Mouse (Mus musculus) urinary bladder, postnatal 4 days (tissue): ENCODE measurements around the gene 1700016K19Rik.

ENCODE experiments used
- DNase-seq, 2 experiments: peaks; one replicate each; pipeline ENCODE4 v3.0.0; 2021 to 2022; ENCODE audit warnings: low spot score in 2 of 2

The 1700016K19Rik gene

GRCm38 (mm10) chr11:75999440-76000155 lies at the start of gene 1700016K19Rik:
1700016K19Rik (plus strand) TSS chr11:75999912.
- peak; percentile 71 to 81 for DNase-seq

GRCm38 (mm10) chr11:75950459-75950858 lies 49.3 kb upstream of the 1700016K19Rik start:
- no peak for DNase-seq

- no peak for DNase-seq
Measured at GRCm38 (mm10) chr11:75951895-75952294, 47.8 kb upstream of the 1700016K19Rik start.

DNA sequence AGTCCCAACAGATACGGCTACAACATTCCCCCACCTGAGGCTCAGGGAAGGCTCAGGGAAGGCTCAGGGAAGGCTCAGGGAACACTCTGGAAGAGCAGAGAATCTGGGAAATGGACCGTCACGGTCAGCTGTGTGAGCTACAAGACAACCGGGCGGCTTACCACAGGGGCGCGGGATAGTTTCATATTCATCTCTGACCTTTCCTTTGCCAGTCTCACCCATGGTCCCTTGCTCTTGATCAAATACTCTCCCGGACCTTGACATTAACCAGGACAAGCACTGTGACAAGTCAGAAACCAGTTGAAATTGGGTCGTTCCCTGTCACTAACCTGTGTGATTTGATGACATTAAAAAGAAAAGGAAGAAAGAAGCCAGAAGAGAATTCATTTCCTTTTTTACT lies 44.8 kb upstream of the 1700016K19Rik start:
- no peak for DNase-seq

DNA sequence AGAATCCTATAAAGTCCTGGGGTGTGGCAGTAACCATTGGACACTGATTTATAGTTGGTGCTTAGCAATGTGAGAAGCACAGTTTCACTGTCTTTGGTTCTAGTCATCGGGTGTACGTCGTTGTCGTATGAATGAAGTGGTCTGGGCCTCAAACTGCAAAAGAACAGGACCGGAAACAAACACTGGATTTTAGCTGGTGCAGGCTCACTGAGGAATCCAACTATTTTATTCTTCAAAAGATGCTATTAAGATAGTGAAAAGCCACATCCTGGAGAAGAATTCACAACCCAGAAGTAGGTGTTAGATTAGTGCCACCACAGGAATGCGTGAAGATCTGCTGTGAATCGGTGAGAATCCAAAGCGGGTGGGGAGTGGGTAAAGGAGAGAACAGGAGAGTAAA lies 43.1 kb upstream of the 1700016K19Rik start:
- DNase-seq = no peak

DNA sequence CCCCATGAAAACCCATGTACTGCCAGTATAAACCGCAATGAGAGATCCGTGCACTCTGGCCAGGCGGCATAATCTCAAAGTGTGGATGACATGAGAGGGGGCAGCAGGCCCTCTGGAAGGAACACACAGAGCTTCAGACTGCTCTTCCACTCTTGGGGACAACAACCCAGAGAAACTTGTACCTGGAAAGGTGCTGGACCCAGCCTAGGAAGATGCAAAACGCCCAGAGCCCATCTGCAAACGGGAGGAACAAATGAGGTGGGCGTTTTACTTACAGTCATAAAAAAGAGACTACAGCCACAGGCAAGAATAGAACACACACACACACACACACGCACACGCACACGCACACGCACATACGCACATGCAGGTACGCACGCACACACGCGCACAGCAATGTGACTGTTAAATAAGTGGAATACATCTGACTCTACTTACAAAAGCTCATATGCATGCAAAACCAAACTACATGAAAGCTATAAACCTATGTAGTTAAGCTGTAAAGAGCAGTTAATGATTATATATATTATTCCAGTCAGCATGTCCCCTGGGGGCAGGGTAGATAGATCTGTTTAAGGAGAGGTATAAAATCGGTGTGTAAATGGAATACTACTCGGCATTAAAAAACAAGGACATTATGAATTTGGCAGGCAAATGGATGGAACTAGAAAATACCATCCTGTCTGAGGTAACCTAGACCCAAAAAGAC lies 42.4 kb upstream of the 1700016K19Rik start:
- DNase-seq = no peak

GRCm38 (mm10) chr11:75961782-75962181 lies 37.9 kb upstream of the 1700016K19Rik start:
- no peak for DNase-seq

GRCm38 (mm10) chr11:75963730-75964475 lies 35.8 kb upstream of the 1700016K19Rik start:
- DNase-seq = no peak

- no peak for DNase-seq
Measured at GRCm38 (mm10) chr11:75964476-75964730, 35.3 kb upstream of the 1700016K19Rik start.

GRCm38 (mm10) chr11:75965674-75966400 lies 33.9 kb upstream of the 1700016K19Rik start:
- DNase-seq = no peak

DNA sequence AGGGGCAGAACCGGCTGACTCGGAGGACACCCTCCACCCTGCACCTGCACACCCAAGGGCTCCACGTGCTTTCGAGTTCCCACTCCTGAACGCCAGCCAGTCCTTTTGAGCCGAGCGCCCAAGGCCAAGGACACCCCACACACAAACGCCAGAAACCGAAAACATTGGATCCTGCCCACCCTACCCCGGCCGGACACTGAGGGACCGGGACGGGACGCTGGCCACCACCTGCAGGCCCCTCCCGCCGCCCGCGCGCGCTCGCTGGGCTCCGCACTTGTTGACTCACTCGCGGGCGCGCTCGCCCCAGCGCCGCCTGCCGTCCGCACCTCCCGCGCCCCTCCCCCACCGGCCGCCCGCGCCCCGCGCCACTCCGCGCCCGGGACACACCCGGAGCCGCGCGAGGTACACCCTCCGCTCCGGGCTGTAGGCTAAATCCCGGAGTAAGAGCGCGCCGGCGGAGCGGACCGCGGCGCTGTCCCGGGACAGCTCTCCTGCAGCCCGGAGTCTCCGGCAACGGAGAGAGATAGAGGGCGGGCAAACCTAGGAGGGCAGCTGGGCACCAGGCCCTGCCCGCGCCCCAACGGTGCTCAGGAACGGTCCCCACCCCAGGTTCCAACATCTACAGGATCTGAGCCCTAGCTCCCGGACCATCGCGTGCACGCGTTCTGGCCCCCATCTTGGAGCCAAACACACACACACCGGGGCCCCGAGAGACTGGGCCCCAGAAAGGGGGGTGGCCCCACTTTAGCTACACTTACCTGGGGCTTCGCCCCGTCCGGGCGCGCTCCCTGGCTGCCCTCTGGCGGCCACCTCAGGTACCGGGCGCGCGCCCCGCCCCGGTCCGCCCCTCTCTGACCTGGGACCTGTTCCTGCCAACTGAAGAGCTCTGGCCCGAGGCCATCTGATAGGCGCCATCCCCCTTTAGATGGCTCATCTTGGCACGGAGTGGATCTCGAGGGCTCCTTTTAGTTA lies 33.0 kb upstream of the 1700016K19Rik start:
- peak; percentile 73 to 80 for DNase-seq

DNA sequence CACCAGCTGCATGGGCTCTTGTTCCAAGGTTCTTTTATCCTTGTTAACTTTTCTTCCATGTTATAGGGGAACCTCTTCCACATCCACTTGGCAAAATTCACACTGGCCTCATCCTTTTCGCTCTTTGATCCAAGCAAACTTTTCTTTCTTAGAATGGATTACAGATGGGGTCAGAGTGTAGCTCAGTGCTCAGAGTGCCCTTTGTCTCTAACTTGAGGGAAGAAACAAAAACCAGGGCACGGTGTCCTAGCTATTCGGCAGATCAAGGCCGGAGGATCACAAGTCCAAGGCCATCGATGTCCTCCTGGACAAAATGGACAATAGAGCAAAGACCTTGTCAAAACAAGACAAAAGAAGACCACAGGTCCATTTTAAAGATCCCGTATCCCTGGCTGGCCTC lies 31.0 kb upstream of the 1700016K19Rik start:
- no peak for DNase-seq

DNA sequence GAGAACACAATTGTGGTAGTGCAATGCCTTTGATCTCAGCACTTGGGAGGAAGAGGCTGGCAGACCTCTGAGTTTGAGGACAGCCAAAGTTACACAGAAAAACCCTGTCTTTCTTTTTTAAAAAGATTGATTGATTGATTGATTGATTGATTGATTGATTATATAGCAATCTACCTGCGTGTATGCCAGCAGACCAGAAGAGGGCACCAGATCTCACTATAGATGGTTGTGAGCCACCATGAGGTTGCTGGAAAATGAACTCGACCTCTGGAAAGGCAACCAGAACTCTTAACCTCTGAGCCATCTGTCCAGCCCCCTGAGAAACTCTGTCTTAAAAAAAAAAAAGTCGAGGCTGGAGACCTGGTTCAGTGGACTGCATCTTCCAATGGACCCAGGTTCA lies 29.1 kb upstream of the 1700016K19Rik start:
- DNase-seq = no peak

DNA sequence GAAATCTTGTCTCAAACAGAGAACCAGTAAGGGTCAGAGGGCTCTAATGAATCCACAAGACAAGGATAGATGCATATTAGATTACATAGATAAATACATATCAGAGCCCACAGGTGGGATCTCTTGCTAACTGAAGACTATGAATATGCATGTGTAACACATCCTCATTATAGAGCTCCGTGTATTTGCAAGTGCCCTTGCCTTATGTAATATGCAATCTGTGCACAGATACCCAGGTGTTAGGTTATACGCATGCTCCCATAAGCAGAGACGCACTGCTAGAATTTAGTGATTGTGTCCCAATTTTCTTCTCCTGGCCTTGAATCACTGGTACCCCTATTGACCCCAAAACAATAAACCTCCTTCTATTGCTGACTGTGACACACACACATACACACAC lies 27.5 kb upstream of the 1700016K19Rik start:
- DNase-seq = no peak

- no peak for DNase-seq
Measured at GRCm38 (mm10) chr11:75972916-75973567, 26.7 kb upstream of the 1700016K19Rik start.

- DNase-seq = no peak
Measured at GRCm38 (mm10) chr11:75973988-75974387, 25.7 kb upstream of the 1700016K19Rik start.

DNA sequence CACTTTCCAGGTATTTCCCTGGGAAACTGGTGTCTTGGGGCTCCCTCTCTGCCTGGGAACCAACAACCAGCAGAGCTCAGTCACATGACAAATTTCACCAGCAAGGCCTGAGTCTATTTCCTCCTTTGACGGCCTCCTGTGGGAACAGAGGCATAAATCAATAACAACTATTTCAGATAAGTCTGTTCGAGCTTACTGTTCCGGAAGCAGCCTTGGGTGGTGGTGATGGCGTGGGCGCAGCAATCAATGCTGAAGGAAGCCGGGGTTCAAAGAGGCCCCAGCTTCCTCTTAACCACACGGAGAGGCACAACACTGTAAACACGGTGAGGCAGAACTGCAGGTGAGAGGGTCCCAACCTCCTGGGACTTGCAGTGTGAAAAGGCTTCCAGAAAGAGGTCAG lies 23.0 kb upstream of the 1700016K19Rik start:
- no peak for DNase-seq

GRCm38 (mm10) chr11:75978051-75978450 lies 21.7 kb upstream of the 1700016K19Rik start:
- no peak for DNase-seq

- no peak for DNase-seq
Measured at GRCm38 (mm10) chr11:75980413-75980812, 19.3 kb upstream of the 1700016K19Rik start.

- DNase-seq = no peak
Measured at GRCm38 (mm10) chr11:75983194-75983593, 16.5 kb upstream of the 1700016K19Rik start.
